Mouse (Mus musculus): Measurements from ENCODE around the gene Vps26c.
A peak's percentile ranks its signal among the peaks of the same experiment; 100 is the strongest.
"Not testable (repeated sequence)": the region's sequence is repeated elsewhere in the genome, so short reads cannot be mapped to it uniquely, and the experiment has no call there.

Vps26c gene

GRCm38 (mm10) chr16:94545781-94546562 is 19.3 kb upstream of the Vps26c start:
- no peak for DNase-seq (ENCODE audit: low spot score in 2 of 2)

DNA sequence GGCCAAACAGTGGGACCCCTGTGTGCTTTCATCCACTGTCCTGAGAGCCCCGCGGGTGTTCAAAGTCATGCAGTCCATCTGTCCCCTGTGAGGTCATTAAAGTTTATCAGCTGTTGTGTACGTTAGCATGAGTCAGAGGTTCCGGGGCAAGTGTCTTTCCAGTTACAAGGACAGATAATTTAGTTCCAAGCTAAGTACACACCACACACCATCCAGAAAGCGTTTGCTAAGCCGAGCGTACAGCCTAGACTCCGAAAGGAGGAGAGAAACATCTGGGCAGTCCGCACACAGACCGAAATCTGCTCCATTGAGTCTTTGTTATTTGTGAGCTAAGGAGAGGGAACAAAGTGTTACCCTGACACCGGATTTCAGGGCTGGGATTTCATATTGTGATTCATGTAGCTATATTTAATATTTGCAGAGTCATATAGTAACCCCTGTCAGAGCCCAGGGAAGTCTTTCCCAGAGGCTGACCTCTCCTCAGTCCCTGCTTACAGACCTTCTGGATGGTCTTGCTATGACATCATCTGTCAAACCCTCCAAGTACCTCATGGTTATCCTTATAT is 18.0 kb upstream of the Vps26c start:
- DNase-seq (ENCODE audit: low spot score in 2 of 2), result no peak

GRCm38 (mm10) chr16:94542898-94543297 is 16.3 kb upstream of the Vps26c start:
- no peak for DNase-seq (ENCODE audit: low spot score in 2 of 2)

DNA sequence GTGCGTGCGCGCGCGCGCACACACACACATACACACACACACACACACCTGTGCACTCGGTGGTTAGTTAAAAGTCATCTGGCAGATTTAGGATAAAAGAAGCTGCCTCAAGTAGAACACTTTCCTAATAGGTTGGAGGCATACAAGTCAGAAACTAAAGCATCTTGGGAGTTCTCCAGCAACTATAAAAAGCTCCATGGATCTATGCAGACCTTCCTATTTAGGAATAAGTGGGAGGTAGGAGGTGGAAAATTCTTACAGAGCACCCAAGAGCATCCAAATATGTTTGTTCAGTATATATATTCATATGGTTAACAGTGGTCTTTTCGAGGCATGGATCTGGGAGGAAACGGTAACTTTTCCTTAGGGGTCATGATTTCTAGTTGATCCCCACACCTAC is 13.5 kb upstream of the Vps26c start:
- no peak for DNase-seq (ENCODE audit: low spot score in 2 of 2)

- peak in 1 of 2 experiments; percentile 47 for DNase-seq (ENCODE audit: low spot score in 2 of 2)
Observed at GRCm38 (mm10) chr16:94537159-94537527, 10.5 kb upstream of the Vps26c start.

GRCm38 (mm10) chr16:94536417-94537158 is 10.0 kb upstream of the Vps26c start:
- DNase-seq (ENCODE audit: low spot score in 2 of 2), result peak in 1 of 2 experiments; percentile 42

GRCm38 (mm10) chr16:94535716-94536115 is 9.1 kb upstream of the Vps26c start:
- no peak for DNase-seq (ENCODE audit: low spot score in 2 of 2)

DNA sequence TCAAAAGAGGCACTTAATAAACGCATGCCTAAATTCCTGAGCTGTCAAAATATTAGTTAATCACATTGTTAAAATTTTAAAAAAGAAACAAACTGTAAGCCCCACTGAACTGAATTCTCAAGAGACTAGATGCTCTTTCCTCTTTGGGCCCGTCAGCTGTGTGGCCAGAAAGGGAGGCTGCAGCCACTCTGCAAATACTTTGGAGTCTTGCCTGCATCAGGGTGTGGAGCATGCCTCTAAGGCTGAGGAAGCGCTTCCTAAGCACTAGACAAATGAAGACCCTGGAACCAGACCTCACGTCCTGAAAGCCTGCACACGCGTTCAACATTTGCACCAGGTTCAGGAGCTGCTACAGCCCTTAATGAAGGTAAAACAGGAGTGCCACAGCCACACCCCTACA is 7.0 kb upstream of the Vps26c start:
- DNase-seq (ENCODE audit: low spot score in 2 of 2), result no peak

DNA sequence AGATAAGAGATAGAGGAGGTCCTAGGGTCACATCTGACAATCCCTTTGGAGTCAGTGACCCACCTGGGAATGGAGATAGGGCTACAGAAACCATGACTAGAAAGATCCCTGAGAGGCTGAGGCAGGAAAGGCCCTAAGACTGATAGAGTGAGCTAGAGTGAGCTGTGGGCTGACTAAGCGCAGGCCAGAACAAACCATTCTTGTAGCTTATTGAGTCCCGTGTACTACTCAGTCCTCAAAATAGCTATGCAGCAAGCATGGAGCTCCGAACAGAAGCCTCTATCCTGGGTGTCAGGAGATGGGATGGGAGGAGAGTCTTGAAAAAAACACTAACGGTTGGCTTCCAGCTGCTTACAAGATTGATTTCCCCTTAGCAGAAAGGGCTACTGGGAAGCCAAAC is 4.6 kb upstream of the Vps26c start:
- no peak for DNase-seq (ENCODE audit: low spot score in 2 of 2)

DNA sequence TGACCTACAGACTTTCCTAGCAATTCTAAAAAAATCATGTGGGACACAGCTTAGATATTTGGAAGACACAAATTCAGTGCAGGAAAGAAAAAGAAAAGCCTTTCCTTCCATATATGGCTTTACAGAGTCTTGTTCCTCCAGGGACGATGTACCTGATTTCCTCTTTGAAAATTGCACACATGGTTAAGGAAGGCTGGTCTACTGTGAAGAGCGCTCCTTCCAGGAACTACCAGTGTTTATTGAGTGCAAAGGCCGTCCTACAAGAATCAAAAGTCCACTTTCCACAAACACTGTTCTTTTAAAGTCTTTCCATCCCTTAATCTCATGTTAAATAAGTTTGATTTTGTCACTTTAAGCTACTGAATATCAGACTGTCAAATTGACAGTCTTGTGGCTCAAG is 916 bp upstream of the Vps26c start:
- no peak for DNase-seq (ENCODE audit: low spot score in 2 of 2)

- no peak for DNase-seq (ENCODE audit: low spot score in 2 of 2)
Observed at GRCm38 (mm10) chr16:94527152-94527534, 513 bp upstream of the Vps26c start.

DNA sequence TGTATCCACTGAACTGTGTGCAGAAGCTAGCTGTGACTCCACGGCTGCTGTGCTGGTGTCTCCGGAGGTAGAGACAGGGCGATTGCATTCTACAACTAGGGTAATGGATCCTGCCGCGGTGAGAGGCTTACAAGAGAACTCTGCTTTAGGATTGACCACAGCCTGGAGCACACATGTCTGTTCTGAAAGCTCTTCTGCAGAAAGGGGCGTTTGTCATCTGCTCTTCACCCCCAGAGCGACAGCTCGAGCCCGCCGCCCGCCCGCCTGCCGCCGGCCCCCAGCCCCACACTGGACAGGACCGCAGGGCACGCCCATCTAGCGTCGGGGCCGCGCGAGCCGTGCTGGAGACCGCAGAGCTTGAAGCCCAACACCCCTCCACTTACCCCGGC is 681 bp downstream of the Vps26c start:
- DNase-seq (ENCODE audit: low spot score in 2 of 2), result no peak

DNA sequence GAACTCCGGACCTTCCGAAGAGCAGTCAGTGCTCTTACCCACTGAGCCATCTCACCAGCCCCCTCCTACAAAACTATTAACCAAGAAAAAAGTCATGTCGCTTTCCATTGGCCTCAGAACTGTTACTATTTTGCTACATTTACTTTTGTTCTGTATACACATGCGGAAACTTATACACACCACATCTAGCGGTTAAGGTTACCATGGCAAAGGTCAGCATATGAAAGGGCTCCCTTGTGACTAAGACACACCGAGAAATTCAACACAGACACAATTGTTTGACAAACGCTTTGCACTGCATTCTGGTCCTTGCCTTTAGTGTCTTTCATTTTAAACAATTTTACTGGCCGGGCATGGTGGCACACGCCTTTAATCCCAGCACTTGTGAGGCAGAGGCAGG is 1.9 kb downstream of the Vps26c start:
- DNase-seq (ENCODE audit: low spot score in 2 of 2), result no peak

DNA sequence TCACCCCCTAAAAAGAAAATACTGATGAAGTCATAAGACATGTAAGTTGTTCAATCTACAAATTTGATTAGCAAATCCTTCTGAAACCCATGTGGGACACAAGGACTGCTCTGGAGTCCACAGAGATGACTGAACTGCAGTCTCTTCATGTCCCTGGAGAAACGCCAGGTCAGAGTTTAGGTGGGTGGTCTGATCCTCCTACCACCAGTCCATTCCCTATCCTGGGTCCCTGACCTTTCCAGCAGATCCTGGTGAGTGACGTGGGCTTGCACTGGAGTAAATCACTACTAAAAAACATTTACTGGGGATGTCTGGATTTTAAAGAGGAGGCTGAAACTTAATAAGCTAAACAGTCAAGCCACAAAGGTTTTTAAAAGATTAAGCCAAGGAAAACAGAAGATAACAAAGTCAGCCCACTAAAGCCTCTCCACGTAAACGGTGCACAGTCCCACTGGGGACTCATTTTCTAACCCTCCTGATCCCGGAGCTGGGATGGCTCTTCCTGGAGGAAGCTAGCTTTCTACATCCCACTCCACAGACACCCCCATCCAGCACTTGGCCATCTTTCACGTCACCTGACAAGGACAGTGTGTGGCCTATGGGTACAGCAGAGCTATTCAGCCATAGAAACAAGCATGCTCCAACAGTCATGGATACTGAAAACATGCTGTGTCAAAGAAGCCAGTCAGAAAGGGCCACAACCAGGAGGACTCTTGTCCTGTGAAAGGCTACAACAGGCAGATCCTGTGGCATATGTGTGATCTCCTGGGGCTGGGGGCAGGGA is 2.8 kb downstream of the Vps26c start:
- no peak for DNase-seq (ENCODE audit: low spot score in 2 of 2)

GRCm38 (mm10) chr16:94519028-94519427 is 7.6 kb downstream of the Vps26c start:
- peak in 1 of 2 experiments; percentile 40 for DNase-seq (ENCODE audit: low spot score in 2 of 2)

- DNase-seq (ENCODE audit: low spot score in 2 of 2), result no peak
Observed at GRCm38 (mm10) chr16:94517606-94518005, 9.0 kb downstream of the Vps26c start.

- DNase-seq (ENCODE audit: low spot score in 2 of 2), result no peak
Observed at GRCm38 (mm10) chr16:94509983-94510382, 16.6 kb downstream of the Vps26c start.

GRCm38 (mm10) chr16:94508769-94509168 is 17.9 kb downstream of the Vps26c start:
- DNase-seq (ENCODE audit: low spot score in 2 of 2), result no peak

- no peak for DNase-seq (ENCODE audit: low spot score in 2 of 2)
Observed at GRCm38 (mm10) chr16:94507071-94507470, 19.6 kb downstream of the Vps26c start.

- DNase-seq (ENCODE audit: low spot score in 2 of 2), result no peak
Observed at GRCm38 (mm10) chr16:94504192-94504591, 22.4 kb downstream of the Vps26c start.

DNA sequence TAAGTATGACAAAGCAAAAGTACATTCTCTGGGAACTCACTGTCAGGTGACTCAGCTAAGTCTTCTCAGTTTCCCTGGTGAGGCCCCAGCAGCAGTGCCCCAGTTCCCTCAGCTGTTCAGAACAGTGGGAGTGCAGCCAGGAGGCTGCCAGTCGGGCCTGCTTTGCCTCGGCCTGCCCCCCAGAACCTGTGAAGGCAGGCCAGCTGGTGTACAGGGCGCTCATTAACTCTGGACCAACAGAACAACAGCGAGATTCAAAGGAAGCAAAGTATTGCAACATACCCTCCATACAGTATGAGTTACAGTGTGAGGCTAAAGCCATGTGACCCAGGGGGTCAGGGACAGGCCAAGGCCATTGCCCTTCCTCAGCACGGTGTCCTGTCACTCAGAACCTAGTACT is 28.7 kb downstream of the Vps26c start:
- peak; percentile 52 to 77 for DNase-seq (ENCODE audit: low spot score in 2 of 2)

GRCm38 (mm10) chr16:94497176-94497575 is 29.5 kb downstream of the Vps26c start:
- DNase-seq (ENCODE audit: low spot score in 2 of 2), result not testable (repeated sequence)
